Mouse (Mus musculus) hematopoietic stem cell, adult 5-6 weeks (primary cell): ENCODE results near the gene Cit. TPM values are rescaled to one million over a fixed set of nuclear protein-coding genes. Genes with fewer than 3 reads are reported as not detected.
"Not testable (repeated sequence)": the region's sequence is repeated elsewhere in the genome, so short reads cannot be mapped to it uniquely, and the experiment has no call there.

Source experiments
- ATAC-seq, 2 experiments: fragments of 125-278 bp in 1 of 2; replicated peaks in 1 of 2; 2 replicates each; pipeline ENCODE4 v1.8.0; 2016 to 2017; ENCODE audit warnings: inconsistent platforms in 2 of 2, mild to moderate bottlenecking in 2 of 2, moderate number of reproducible peaks in 2 of 2, low read depth in 1 of 2, moderate TSS enrichment in 1 of 2; ENCODE audit not compliant: low FRiP score in 2 of 2, poor library complexity in 2 of 2, severe bottlenecking in 2 of 2, insufficient read depth in 1 of 2, low TSS enrichment in 1 of 2
- total RNA-seq: library from RNA; stranded (forward); fragments of 172-1452, 232-1000 nt; gene quantifications from 2 replicates; pipeline ENCODE4 v1.2.3, GENCODE M21; 2017

Gene Cit
- 30.9 and 36.9 TPM in 2 replicates for total RNA-seq

GRCm38 (mm10) chr5:115844766-115845634, at the start of gene Cit:
TSS of gene Cit (plus strand) at chr5:115845278.
- peak; percentile 98 to 99 for ATAC-seq

- peak; percentile 32 to 49; a peak in 3 of 4 replicates for ATAC-seq
These were observed 45.8 kb upstream of the Cit start for GRCm38 (mm10) chr5:115799016-115799894.

DNA sequence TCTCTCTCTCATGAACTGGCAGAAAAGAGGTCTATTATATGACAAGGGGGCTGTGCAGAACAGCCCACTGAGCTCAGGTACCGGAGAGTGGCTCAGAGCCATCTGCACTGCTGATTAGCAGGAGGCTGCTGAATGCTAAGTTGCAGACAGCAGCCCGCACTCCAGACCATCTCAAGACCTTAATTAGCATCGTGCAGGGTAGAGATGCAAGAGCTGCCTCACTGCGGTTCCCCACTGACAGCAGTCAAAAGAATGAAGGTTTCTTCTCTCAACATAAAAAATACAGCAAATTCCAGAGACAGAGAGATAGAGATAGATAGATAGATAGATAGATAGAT, 45.2 kb upstream of the Cit start:
- ATAC-seq: peak; percentile 25 to 32; a peak in 1 of 4 replicates

- no peak for ATAC-seq
These were observed 32.8 kb upstream of the Cit start for GRCm38 (mm10) chr5:115812262-115812661.

DNA sequence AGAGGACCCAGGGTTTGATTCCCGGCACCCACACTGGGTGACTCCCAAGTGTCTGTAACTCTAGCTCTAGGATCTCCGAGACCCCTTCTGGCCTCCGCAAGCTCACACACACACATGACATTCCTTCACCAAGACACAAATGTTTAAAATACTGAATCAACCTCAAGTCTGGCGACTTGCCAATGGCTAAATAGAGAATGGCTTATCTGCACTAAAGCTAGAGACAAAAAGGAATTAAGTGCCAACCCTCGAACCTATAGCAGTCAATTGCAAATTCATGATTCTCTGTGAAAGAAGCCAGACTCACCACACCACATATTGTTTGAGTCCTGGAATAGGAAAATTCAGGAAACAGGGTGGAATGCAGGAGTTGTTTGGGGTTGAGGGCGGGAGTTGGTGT, 28.1 kb upstream of the Cit start:
- ATAC-seq: no peak

- not testable (repeated sequence) for ATAC-seq
These were observed 27.4 kb upstream of the Cit start for GRCm38 (mm10) chr5:115817655-115818054.

GRCm38 (mm10) chr5:115819966-115820365, 25.1 kb upstream of the Cit start:
- no peak for ATAC-seq

DNA sequence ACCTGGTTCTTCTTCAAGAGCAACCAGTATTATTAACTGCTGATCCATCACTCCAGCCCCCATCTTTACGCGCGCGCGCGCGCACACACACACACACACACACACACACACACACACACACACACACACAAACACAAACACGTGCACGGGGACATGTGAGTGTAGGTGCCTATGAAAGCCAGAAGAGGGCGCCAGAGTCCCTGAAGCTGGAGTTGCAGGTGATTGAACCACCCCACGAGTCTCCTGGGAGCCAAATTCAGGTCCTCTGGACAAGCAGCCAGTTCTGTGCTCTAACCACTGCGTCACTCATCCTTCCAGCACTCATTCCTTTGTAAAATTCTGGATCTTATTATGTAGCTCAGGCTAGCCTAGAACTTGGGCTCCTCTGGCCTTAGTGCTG, 23.9 kb upstream of the Cit start:
- no peak for ATAC-seq

DNA sequence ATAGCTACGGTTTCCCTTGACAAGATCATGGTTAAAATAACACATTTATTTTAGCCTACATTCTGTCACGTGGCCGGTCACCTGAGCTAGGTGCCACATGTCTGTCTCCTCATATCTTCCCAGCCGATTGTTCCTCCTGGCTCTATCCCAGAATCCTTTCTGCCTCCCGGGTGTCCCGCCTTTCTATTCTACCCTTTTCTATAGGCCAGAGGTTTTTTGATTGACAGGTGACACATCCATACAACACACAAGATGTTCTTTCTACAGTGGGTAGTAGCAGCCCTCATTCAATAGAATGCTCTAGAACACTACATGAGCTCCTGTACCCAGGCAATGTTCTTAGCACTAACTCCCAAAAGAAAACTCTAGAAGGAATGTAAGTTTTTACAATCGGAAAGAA, 23.2 kb upstream of the Cit start:
- ATAC-seq: no peak

DNA sequence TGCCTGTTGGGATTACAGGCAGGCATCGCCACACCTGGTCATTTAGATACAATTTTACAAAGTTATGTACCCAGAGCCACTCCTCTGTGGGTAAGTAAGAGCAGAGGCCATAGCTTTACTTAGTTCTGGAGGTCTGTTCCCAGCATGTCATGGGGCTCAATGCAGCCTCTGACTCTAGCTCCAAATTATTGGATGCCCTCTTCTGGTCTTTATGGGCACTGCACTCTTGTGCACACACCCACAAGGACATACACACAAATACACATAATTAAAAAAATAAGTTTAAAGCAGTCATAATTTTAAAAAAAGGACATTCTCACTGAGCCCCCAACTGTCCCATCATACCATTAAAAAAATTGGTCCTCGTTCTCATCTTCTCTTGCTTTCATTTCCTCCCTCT, 12.3 kb upstream of the Cit start:
- ATAC-seq: no peak

- ATAC-seq: not testable (repeated sequence)
These were observed 11.3 kb upstream of the Cit start for GRCm38 (mm10) chr5:115833806-115834205.

DNA sequence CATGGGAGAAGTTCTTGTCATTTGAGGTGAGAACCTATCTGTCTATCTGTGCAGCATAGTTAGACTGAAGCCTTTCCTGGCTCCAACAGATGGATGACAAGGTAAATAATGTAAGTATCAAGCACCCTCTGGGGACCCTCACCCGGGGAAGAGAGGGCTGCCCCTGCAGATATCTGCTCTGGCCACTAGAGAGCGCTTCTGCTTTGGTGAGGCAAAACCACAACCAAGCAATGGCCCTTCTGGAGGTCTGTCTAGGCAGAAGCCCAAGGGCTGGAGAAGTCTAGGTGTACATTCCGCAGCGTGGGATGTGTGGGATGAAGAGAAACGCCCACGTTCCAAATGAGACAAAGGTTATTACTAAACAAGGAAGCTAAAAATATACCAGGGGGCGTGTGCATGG, 9.8 kb upstream of the Cit start:
- ATAC-seq: peak in 1 of 2 experiments; percentile 53; a peak in 1 of 4 replicates

DNA sequence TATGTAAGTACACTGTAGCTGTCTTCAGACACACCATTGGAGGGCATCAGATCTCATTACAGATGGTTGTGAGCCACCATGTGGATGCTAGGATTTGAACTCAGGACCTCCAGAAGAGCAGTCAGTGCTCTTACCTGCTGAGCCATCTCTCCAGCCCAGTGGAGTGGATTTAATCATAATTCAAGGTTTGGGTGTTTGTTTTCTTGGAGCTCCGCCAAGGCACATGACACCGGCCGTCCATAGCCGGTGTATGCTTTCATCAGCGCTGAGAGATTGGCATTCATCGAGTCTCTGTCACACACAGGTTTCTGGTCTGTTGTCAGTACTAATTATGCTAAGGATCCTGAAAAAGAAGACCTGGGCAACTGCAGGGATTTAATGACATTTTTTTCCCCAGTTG, 7.0 kb upstream of the Cit start:
- no peak for ATAC-seq

- no peak for ATAC-seq
These were observed 4.6 kb upstream of the Cit start for GRCm38 (mm10) chr5:115840453-115840852.

DNA sequence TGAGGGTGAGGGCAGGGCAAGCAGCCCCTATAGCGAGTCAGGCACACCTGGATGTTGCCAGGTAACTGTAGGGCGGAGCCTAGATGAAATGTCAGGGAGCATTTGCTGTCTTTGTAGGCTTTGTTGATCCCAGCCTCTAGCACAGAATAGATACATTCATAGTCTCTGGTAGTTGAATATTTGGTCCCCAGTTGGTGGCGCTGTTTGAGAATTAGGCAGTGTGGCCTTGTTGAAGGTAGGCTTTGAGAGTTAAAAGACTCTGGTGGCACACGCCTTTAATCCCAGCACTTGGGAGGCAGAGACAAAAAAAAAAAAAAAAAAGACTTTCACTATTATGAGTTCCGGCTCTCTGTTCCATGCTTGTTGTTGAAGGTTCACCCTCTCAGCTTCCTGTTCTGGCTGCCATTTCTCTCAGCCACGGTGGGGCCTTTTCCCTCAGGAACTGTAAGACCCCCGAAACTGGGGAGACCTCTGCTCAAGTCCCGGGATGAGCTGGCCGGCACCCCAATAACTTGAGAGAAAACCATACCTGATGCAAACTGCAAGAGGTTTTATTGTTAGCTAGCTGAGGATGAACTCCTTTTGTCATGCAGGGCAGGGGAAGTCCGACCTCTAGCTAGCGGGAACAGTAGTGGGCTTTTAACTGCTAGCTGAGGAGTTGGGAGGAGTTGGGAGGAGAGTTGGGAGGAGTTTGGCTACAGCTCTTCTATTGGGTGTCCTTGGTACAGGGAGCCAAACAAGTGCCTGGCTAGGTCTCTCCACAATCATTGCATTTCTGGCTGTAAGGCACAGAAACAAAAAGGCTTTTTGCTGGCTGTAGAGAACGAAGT, 3.9 kb upstream of the Cit start:
- no peak for ATAC-seq

DNA sequence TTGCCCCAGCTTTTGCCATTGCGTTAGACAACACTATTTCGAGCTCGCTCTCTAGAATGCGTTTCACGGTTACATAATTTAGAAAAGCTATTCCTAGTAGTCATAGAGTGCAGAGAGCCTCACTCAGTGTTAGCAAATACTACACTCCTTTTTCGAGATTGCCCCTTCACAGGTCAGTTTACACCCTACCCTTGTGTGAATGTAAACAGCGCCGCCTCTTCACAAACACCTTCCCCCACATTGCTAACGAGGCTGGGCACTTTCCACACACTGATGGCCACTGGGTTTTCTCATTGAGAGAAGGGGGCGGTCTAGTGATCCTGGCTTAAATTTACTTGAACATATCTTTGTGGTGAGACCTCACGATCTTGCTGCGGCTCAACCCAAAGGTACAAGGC, 711 bp upstream of the Cit start:
- no peak for ATAC-seq

GRCm38 (mm10) chr5:115845635-115846174, 627 bp downstream of the Cit start:
- no peak for ATAC-seq
